Mouse (Mus musculus) hindbrain, embryonic 16.5 days (tissue): ENCODE results near the gene Gm14698. TPM values are rescaled to one million over a fixed set of nuclear protein-coding genes. Genes with fewer than 3 reads are reported as not detected.
"Not testable (repeated sequence)": the region's sequence is repeated elsewhere in the genome, so short reads cannot be mapped to it uniquely, and the experiment has no call there.

ENCODE experiments used
- ATAC-seq: fragments of 200-750 bp; cut with Nextera tagmentation; 2 replicates; pipeline ENCODE4 v1.8.0; 2017; ENCODE audit warnings: moderate TSS enrichment, moderate library complexity
- H3K27ac ChIP-seq: fragments of 300-500 bp; sonication (generic); 2 replicates; pipeline ENCODE4 v1.5.1; 2014; ENCODE audit warnings: low read depth, mild to moderate bottlenecking, control low read depth, low read length, moderate library complexity
- H3K27me3 ChIP-seq: fragments of 300-500 bp; sonication (generic); replicated peaks from 2 replicates; pipeline ENCODE4 v1.6.1; 2014; ENCODE audit warnings: low read length; ENCODE audit not compliant: control insufficient read depth, insufficient read depth
- H3K36me3 ChIP-seq: fragments of 300-500 bp; sonication (generic); 2 replicates; pipeline ENCODE4 v1.6.1; 2014; ENCODE audit warnings: mild to moderate bottlenecking, low read length, moderate library complexity, mixed read lengths; ENCODE audit not compliant: control insufficient read depth, insufficient read depth
- H3K4me1 ChIP-seq: fragments of 300-500 bp; sonication (generic); 2 replicates; pipeline ENCODE4 v1.6.1; 2014; ENCODE audit warnings: low read depth, low read length; ENCODE audit not compliant: control insufficient read depth, insufficient read depth
- H3K4me2 ChIP-seq: fragments of 300-500 bp; sonication (generic); 2 replicates; pipeline ENCODE4 v1.6.1; 2014; ENCODE audit warnings: mild to moderate bottlenecking, low read length, control low read depth, moderate library complexity
- H3K4me3 ChIP-seq: fragments of 300-500 bp; sonication (generic); 2 replicates; pipeline ENCODE4 v1.5.1; 2014; ENCODE audit warnings: mild to moderate bottlenecking, low read length, control low read depth, moderate library complexity
- H3K9ac ChIP-seq: fragments of 300-500 bp; sonication (generic); 2 replicates; pipeline ENCODE4 v1.6.1; 2014; ENCODE audit warnings: low read depth, mild to moderate bottlenecking, control low read depth, low read length, moderate library complexity
- H3K9me3 ChIP-seq: fragments of 300-500 bp; sonication (generic); 2 replicates; pipeline ENCODE4 v1.6.1; 2014; ENCODE audit warnings: mild to moderate bottlenecking, low read length, moderate library complexity; ENCODE audit not compliant: control insufficient read depth
- WGBS: fragments of 180-500 bp; shearing (Covaris S2); extraction: QIAGEN DNeasy Blood & Tissue Kit; methylation state at CpG from one replicate; pipeline ENCODE4 v1.1.7; 2014; 5-methylcytosine and 5-hydroxymethylcytosine counted together
- polyA plus RNA-seq: library from polyadenylated mRNA; unstranded; fragments of >200 nt; fragmentation: Nextera tagmentation; extraction: Ambion mirVana; gene quantifications from 2 replicates; pipeline ENCODE4 v1.2.1, GENCODE M21; 2015

Gene Gm14698
- polyA plus RNA-seq = 2.7 and 5.6 TPM in 2 replicates

DNA sequence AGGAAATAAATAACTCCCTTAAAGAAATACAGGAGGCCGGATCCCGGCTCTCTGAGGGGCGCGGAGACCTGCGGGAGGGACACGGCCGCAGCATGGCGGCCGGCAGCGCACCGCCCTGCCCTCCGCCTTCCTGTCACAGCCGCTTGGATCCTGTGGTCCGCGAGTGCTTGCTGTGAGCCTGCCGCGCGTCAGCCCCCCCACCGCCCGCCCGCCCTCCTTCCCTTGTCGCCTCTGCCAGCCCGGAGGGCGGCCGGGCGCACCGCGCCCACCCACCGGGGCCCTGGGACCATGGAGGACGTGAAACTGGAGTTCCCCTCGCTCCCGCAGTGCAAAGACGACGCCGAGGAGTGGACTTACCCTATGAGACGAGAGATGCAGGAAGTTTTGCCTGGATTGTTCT, at the start of gene Gm14698:
TSS of gene Gm14698 (plus strand) at position 35 of the 400 bp plus-strand sequence.
- whole genome bisulfite sequencing = 21% methylated on average over 28 of the region's 36 CpGs
- H3K9me3 ChIP-seq = not testable (repeated sequence)

GRCm38 (mm10) chrX:68820449-68820848, 444 bp upstream of the Gm14698 start:
- 37% methylated on average over 2 of the region's 2 CpGs for WGBS
- H3K4me3 ChIP-seq, ATAC-seq, H3K4me1 ChIP-seq, H3K9ac ChIP-seq, H3K27me3 ChIP-seq, H3K9me3 ChIP-seq, H3K27ac ChIP-seq, H3K36me3 ChIP-seq: not testable (repeated sequence)
- H3K4me2 ChIP-seq = peak overlapping the region; percentile 50

More for the DNA sequence above, at the start of gene Gm14698:
- H3K36me3 ChIP-seq, H3K27me3 ChIP-seq, H3K4me1 ChIP-seq, H3K27ac ChIP-seq: not testable (repeated sequence)
- peak within 1 kb of the TSS; percentile 50 for H3K4me2 ChIP-seq
- H3K9ac ChIP-seq = peak within 1 kb of the TSS; percentile 31
- peak; percentile 92 for ATAC-seq
- H3K4me3 ChIP-seq = peak within 1 kb of the TSS; percentile 34

DNA sequence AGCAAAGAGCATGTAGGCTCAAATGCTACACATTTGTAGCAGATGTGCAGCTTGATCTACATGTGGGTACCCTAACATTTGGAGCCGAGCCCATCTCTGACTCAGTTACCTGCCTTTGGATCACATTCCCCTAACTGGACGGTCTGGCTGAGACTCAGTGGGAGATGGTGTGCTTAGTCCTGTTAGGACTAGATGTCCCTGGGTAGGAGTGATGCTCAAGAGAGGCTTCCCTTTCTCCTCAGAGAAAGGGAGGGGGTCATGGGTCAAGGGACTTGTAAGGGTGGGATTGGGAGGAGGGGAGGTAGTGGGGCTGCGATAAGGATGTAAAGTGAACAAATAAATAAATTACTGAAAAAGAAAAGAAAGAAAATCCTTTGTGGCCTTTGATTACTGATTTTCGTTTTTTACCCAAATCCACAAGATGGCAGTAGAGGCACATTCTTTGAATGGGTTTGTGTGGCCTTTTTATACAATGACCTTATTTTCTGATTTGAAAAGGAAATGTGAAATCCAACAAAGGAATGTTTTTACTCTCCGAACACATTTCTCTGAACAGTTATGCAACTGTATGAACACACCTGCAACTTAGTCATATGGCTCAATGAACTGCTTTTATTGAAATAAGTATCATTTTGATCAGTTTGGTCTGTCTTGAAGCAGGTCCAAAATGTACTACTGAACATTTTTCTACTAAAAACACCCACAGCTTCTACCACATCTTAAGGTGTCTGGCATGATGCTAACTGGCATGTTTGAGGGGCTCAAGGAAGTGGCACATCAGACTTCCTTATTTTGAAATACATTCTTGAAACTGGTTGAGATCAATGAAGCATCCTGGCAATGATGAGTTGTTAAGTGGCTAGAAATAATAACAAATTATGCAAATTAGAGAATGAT, 18.9 kb downstream of the Gm14698 start:
- 28% methylated on average over 5 of the region's 5 CpGs for WGBS
- no peak overlapping the region for H3K27ac ChIP-seq

DNA sequence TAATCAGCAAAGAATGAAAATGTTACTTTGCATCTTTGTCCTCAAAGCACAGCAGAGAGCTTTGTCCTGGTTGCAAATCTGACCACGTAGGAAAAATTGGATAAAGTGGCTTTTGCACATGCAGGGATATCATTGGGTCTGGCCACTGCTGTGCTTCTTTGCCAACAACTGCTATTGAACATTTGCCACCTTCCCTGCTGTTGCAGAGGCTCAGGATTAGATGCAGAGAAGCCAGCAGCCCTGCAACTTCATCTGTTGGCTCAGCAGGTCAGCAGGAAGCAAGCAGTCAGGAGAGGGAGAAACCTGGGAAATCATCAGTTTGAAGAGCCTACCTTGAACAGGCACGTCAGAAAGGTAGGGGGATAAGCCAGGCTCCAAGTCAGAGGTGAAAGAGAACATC, 44.3 kb downstream of the Gm14698 start:
- 46% methylated on average over 2 of the region's 2 CpGs for WGBS
- Histone ChIP-seq H3K4me1 (no peaks in the 10 kb centered on the region), H3K27ac (no peak overlapping the region), H3K27me3 (no peaks in the 10 kb centered on the region), H3K9ac (no peak overlapping the region), H3K4me3 (no peak overlapping the region), H3K4me2 (no peak overlapping the region), H3K36me3 (no peaks in the 10 kb centered on the region), H3K9me3 (no peaks in the 10 kb centered on the region)
- ATAC-seq = peak; percentile 50; the same call in 1 of the 2 replicates

More for the DNA sequence above, 18.9 kb downstream of the Gm14698 start:
- Histone ChIP-seq H3K4me3 (no peak overlapping the region), H3K9ac (no peak overlapping the region), H3K27me3 (no peaks in the 10 kb centered on the region), H3K4me2 (no peak overlapping the region), H3K4me1 (no peaks in the 10 kb centered on the region), H3K9me3 (no peaks in the 10 kb centered on the region), H3K36me3 (no peaks in the 10 kb centered on the region)
- peak; percentile 76; the same call in 1 of the 2 replicates for ATAC-seq

Other genes starting within 250 kb of the Gm14698 start
- gene Fmr1, start 142.6 kb upstream of the Gm14698 start, polyA plus RNA-seq = 46.6 and 46.8 TPM in 2 replicates
- gene Fmr1nb, start 59.3 kb upstream of the Gm14698 start, polyA plus RNA-seq = 0.49 TPM in 1 of 2 replicates, not detected in the other
- not detected in 2 replicates for gene Gm6812, start 72.0 kb downstream of the Gm14698 start, polyA plus RNA-seq